Mouse (Mus musculus): ENCODE data around the gene Pgp. TPM values are rescaled to one million over a fixed set of nuclear protein-coding genes. Genes with fewer than 3 reads are reported as not detected.
"Not testable (repeated sequence)": the region's sequence is repeated elsewhere in the genome, so short reads cannot be mapped to it uniquely, and the experiment has no call there.

The Pgp gene
- total RNA-seq (2021): 10 to 100 TPM; 50.8 to 56.3 TPM
- long read RNA-seq, experiment 1, transcript Pgp-202 (1 exons, 2,428 nt): minor isoform, 33 of 370 reads
- long read RNA-seq, experiment 1, transcript Pgp-201 (2 exons, 2,627 nt): major isoform, 336 of 370 reads
- long read RNA-seq, experiment 1, partial matches to known transcripts: 0 of 370 reads
- long read RNA-seq, experiment 1, other reads (novel, unspliced or antisense): 1 of 370 reads
- long read RNA-seq, experiment 2, transcript Pgp-202 (1 exons, 2,428 nt): minor isoform, 53 of 372 reads
- long read RNA-seq, experiment 2, transcript Pgp-201 (2 exons, 2,627 nt): major isoform, 317 of 372 reads
- long read RNA-seq, experiment 2, partial matches to known transcripts: 0 of 372 reads
- long read RNA-seq, experiment 2, other reads (novel, unspliced or antisense): 2 of 372 reads

- peak; percentile 99 for DNase-seq
- intact Hi-C loops (cut with DNase I): loop anchor here (2.0 kb wide), 1 partner anchor 15 kb away; no protein-coding TSS in a partner anchor
- H3K4me3 ChIP-seq: peak within 1 kb of the TSS; percentile 91
- peak within 1 kb of the TSS; percentile 95 for H3K27ac ChIP-seq
- TF ChIP-seq CTCF (IDR thresholded peaks at IDR 0.05): no peak
These were observed at the start of gene Pgp, which contains the start of gene E4f1 for GRCm38 (mm10) chr17:24469910-24470602. Gene Pgp (plus strand): TSS chr17:24470392. Gene E4f1 (minus strand): TSS chr17:24470313.

- intact Hi-C loops (cut with DNase I): no loop called here
- Histone ChIP-seq H3K27ac (no peak overlapping the region), H3K4me3 (no peak overlapping the region)
- no peak for DNase-seq
- no peak for TF ChIP-seq CTCF (IDR thresholded peaks at IDR 0.05)
These were observed 47.1 kb upstream of the Pgp start for GRCm38 (mm10) chr17:24423114-24423513.

DNA sequence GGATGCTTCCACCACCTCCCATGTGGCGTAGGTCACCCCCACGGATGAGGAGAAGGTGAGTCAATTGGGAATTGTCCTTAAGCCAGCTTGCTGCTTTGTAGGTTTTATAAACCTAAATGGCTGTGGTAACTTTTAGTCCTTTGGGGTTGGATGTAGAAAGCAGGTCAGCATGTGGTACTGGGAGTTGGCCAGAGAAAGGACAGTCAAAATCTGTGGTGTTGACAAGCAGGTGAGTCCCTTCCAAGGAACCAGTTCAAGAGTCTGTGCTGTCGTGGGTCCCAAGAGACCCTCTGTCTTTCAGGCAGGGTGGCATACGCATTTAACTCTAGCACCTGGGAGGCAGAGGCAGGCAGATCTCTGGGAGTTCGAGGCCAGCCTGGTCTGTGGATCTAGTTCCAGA lies 45.7 kb upstream of the Pgp start:
- Histone ChIP-seq H3K27ac (no peak overlapping the region), H3K4me3 (no peak overlapping the region)
- no peak for DNase-seq
- no peak for TF ChIP-seq CTCF (IDR thresholded peaks at IDR 0.05)
- intact Hi-C loops (cut with DNase I): no loop called here

- H3K4me3 ChIP-seq; intact Hi-C loops (cut with DNase I); H3K27ac ChIP-seq; DNase-seq: not testable (repeated sequence)
These were observed 44.9 kb upstream of the Pgp start for GRCm38 (mm10) chr17:24425326-24425725.

GRCm38 (mm10) chr17:24425905-24426304 lies 44.3 kb upstream of the Pgp start:
- DNase-seq: no peak
- no peak for TF ChIP-seq CTCF (IDR thresholded peaks at IDR 0.05)
- Histone ChIP-seq H3K4me3 (peak overlapping the region; percentile 97), H3K27ac (peak overlapping the region; percentile 97)
- intact Hi-C loops (cut with DNase I): no loop called here

DNA sequence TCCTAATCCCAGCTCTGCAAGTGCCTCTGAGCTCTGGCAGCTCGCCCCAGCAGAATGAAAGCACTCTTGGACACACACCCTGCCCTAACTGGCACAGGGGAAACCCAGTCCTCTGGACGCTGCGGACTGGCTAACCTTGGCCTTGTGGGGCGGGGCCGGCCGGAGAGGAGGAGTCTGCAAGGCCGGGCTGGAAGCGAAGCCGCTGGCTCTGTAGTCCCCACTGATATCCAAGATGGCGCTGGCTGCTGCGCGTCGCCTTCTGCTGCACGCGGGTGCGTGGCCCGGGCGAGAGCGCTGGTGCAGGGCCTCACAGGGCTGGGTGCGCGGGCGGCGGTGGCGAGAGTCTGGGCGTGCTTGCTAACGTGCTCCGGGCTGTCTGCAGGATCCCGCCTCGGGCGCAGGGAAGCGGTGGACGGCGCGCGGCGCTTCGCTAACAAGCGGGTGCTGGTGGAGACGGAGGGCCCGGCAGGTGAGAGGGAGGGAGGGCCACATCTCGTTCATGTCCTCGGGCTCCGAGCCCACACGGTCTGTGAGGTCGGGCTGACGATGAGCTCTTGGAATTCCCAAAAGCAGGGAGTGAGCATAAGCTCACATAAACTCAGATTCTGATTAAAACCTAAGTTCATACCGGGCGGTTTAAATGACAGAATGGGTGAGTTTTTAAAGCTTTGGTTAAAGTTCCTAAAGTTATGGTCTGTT lies 43.6 kb upstream of the Pgp start, which contains the start of gene Eci1:
Gene Eci1, plus strand, starts transcription at position 171 of the 699 bp plus-strand sequence.
- no peak for TF ChIP-seq CTCF (IDR thresholded peaks at IDR 0.05)

DNA sequence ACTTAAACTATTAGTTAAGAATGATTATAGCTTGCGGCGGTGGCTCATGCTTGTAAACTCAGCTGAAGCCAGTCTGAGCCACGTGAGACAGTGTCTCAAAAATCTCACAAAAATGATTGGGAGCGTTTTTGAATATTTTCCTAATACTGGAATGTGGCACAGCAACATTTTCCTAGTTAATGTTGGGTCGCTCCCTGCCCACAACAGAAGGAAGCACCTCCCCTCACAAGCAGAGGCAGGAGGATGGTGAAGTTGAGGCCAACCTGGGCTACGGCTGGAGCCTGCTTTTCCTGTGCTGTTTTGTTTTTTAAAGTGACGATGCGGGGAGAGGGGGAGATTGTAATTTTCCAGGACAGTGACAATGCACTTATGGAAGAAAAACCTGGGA lies 43.0 kb upstream of the Pgp start:
- intact Hi-C loops (cut with DNase I): no loop called here
- DNase-seq: no peak
- no peak for TF ChIP-seq CTCF (IDR thresholded peaks at IDR 0.05)

More for the DNA sequence above, 43.6 kb upstream of the Pgp start, which contains the start of gene Eci1:
- peak within 1 kb of the TSS; percentile 97 for H3K27ac ChIP-seq
- peak within 1 kb of the TSS; percentile 97 for H3K4me3 ChIP-seq
- peak; percentile 99 for DNase-seq
- intact Hi-C loops (cut with DNase I): no loop called here

DNA sequence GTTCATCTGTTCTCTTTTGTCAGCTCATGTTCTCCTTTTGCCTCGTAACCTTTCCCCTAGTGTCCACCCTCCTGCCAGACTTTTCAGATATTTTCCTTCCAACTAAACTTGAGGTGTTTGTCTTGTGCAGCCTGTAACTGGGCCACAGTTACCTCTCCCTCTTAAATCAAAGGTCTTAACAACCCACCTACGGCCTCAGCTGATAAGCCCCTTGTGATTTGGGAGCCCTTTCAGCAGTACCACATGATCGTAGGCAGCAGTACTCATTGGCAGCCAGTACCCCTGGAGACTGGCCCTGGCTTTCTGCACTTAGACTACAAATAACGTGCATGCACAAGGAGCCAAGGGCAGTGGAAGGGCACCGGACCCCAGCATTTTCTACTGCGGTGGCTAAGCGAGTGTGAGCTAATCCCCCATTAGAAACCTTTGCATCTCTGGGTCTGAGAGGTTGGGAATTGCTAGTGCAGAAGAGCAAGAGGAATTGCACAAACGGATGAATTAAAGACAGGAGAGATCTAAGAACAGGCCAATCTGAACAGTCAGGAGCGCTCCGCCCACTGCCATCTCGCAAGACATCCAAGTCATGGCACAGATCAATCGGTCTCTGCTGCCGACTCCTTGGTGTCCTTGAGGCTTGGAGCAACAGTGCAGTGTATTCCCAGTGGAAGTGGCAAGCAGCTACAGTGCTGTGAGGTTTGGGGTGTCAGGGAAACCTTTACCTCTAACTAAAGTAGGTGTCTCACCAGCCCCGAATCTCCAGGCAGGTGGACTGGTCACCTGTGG lies 40.8 kb upstream of the Pgp start:
- no peak for TF ChIP-seq CTCF (IDR thresholded peaks at IDR 0.05)
- DNase-seq: peak; percentile 73
- intact Hi-C loops (cut with DNase I): no loop called here
- H3K27ac ChIP-seq: peak overlapping the region; percentile 97
- peak overlapping the region; percentile 97 for H3K4me3 ChIP-seq

More for the DNA sequence above, 43.0 kb upstream of the Pgp start:
- Histone ChIP-seq H3K27ac (peak overlapping the region; percentile 97), H3K4me3 (peak overlapping the region; percentile 97)

GRCm38 (mm10) chr17:24437016-24437415 lies 33.2 kb upstream of the Pgp start:
- no peak for DNase-seq
- intact Hi-C loops (cut with DNase I): no loop called here
- Histone ChIP-seq H3K4me3 (no peak overlapping the region), H3K27ac (no peak overlapping the region; the same call in 1 of the 2 replicates)
- peak; percentile 83 for TF ChIP-seq CTCF (IDR thresholded peaks at IDR 0.05)

- intact Hi-C loops (cut with DNase I): no loop called here
- no peak for TF ChIP-seq CTCF (IDR thresholded peaks at IDR 0.05)
These were observed 29.8 kb upstream of the Pgp start for GRCm38 (mm10) chr17:24440377-24440776.

GRCm38 (mm10) chr17:24441148-24441547 lies 29.0 kb upstream of the Pgp start:
- intact Hi-C loops (cut with DNase I): no loop called here
- DNase-seq: no peak
- H3K4me3 ChIP-seq: no peak overlapping the region
- TF ChIP-seq CTCF (IDR thresholded peaks at IDR 0.05): peak; percentile 12; the same call in 1 of the 2 replicates
- no peak overlapping the region for H3K27ac ChIP-seq

More at GRCm38 (mm10) chr17:24440377-24440776, 29.8 kb upstream of the Pgp start:
- no peak for DNase-seq
- H3K27ac ChIP-seq: no peak overlapping the region
- H3K4me3 ChIP-seq: no peak overlapping the region

GRCm38 (mm10) chr17:24442107-24442506 lies 28.1 kb upstream of the Pgp start:
- intact Hi-C loops (cut with DNase I): no loop called here
- TF ChIP-seq CTCF (IDR thresholded peaks at IDR 0.05): no peak
- no peak overlapping the region for H3K4me3 ChIP-seq
- H3K27ac ChIP-seq: 0 out of 2 replicates have a peak overlapping the region, but pooled peaks have one; percentile 31
- DNase-seq: peak; percentile 60
